Mouse (Mus musculus): ENCODE measurements around the gene Foxk1.

GRCm38 (mm10) chr5:142428691-142429090 is 27.4 kb downstream of the Foxk1 start:
- TF ChIP-seq POLR2A (IDR thresholded peaks at IDR 0.05; ENCODE audit: borderline replicate concordance, extremely low read depth, low read depth, low read length) (no peak), CTCF (IDR thresholded peaks at IDR 0.05; ENCODE audit: insufficient read depth, low read length) (no peak)

All from lung, adult 2 months (tissue).